Mouse (Mus musculus) cerebellum, postnatal 14 days (tissue): ENCODE measurements around the gene Uqcrc1.
A peak's percentile ranks its signal among the peaks of the same experiment; 100 is the strongest.

Experiments
- DNase-seq, 2 experiments: peaks; one replicate each; pipeline ENCODE4 v3.0.0; 2021; ENCODE audit warnings: mixed read lengths in 2 of 2

Gene Uqcrc1

GRCm38 (mm10) chr9:108936418-108937364, at the start of gene Uqcrc1:
Gene Uqcrc1, plus strand, starts transcription at chr9:108936633.
- DNase-seq = peak; percentile 99

GRCm38 (mm10) chr9:108912308-108912707, 24.1 kb upstream of the Uqcrc1 start:
- no peak for DNase-seq

GRCm38 (mm10) chr9:108913161-108913560, 23.3 kb upstream of the Uqcrc1 start:
- no peak for DNase-seq

- no peak for DNase-seq
Observed at GRCm38 (mm10) chr9:108913621-108914020, 22.8 kb upstream of the Uqcrc1 start.

- peak; percentile 75 to 80 for DNase-seq
Observed at GRCm38 (mm10) chr9:108914491-108914890, 21.9 kb upstream of the Uqcrc1 start, which contains the start of gene Tmem89. Gene Tmem89, plus strand, starts transcription at chr9:108914619.

- no peak for DNase-seq
Observed at GRCm38 (mm10) chr9:108925897-108926296, 10.5 kb upstream of the Uqcrc1 start.

- no peak for DNase-seq
Observed at GRCm38 (mm10) chr9:108928424-108928823, 8.0 kb upstream of the Uqcrc1 start.

- DNase-seq = no peak
Observed at GRCm38 (mm10) chr9:108935991-108936390, 442 bp upstream of the Uqcrc1 start.

GRCm38 (mm10) chr9:108945111-108945510, 8.7 kb downstream of the Uqcrc1 start:
- no peak for DNase-seq

GRCm38 (mm10) chr9:108945608-108946007, 9.2 kb downstream of the Uqcrc1 start:
- no peak for DNase-seq

GRCm38 (mm10) chr9:108949231-108949966, 13.0 kb downstream of the Uqcrc1 start:
- peak; percentile 53 to 63 for DNase-seq

- peak in 1 of 2 experiments; percentile 68 for DNase-seq
Observed at GRCm38 (mm10) chr9:108949967-108950728, 13.7 kb downstream of the Uqcrc1 start.

- no peak for DNase-seq
Observed at GRCm38 (mm10) chr9:108953081-108953636, 16.7 kb downstream of the Uqcrc1 start, which contains the start of gene Col7a1. Gene Col7a1, plus strand, starts transcription at chr9:108953586.

GRCm38 (mm10) chr9:108955241-108955640, 18.8 kb downstream of the Uqcrc1 start:
- peak in 1 of 2 experiments; percentile 46 for DNase-seq

GRCm38 (mm10) chr9:108955846-108956245, 19.4 kb downstream of the Uqcrc1 start:
- DNase-seq = peak in 1 of 2 experiments; percentile 36

- no peak for DNase-seq
Observed at GRCm38 (mm10) chr9:108963577-108963976, 27.1 kb downstream of the Uqcrc1 start.

GRCm38 (mm10) chr9:108964338-108964737, 27.9 kb downstream of the Uqcrc1 start:
- no peak for DNase-seq

GRCm38 (mm10) chr9:108970623-108971022, 34.2 kb downstream of the Uqcrc1 start:
- no peak for DNase-seq

GRCm38 (mm10) chr9:108976483-108976882, 40.0 kb downstream of the Uqcrc1 start:
- DNase-seq = no peak

- no peak for DNase-seq
Observed at GRCm38 (mm10) chr9:108977966-108978365, 41.5 kb downstream of the Uqcrc1 start.

GRCm38 (mm10) chr9:108982498-108982897, 46.1 kb downstream of the Uqcrc1 start:
- DNase-seq = no peak

GRCm38 (mm10) chr9:108983209-108983608, 46.8 kb downstream of the Uqcrc1 start:
- no peak for DNase-seq
